Mouse (Mus musculus): ENCODE results near the gene Spag6. TPM values are rescaled to one million over a fixed set of nuclear protein-coding genes. Genes with fewer than 3 reads are reported as not detected.

The Spag6 gene
- polyA plus RNA-seq, 1 experiment = 0.14 TPM

DNA sequence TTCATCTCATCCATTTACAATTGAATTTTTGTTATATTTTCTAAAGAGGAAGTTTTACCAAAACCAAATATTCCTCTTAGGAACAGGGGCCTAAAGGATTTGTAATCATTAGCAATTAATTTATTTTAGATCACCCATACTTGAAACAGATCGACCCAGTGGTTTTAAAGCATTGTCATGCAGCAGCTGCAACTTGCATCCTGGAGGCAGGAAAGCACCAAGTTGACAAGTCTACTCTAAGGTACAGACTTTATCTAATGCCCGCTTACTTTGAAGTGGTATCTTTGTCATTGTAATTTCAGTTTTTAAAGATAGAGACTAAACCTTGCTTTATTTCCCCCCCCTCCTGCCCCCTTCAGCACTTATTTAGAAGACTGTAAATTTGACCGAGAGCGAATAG lies 20.1 kb upstream of the Spag6 start:
- H3K4me3 ChIP-seq (ENCODE audit: insufficient read depth, low read depth, low read length) = no peak overlapping the region
- H3K4me1 ChIP-seq (ENCODE audit: control insufficient read depth, insufficient read depth, low read length) = no peaks in the 10 kb centered on the region; the same call in 1 of the 2 replicates
- 71% methylated on average over 4 of the region's 4 CpGs for WGBS
- TF ChIP-seq CTCF (conservative IDR thresholded peaks at IDR 0.05; ENCODE audit: insufficient read depth, insufficient read length, low read depth, low read length) = no peak
- no peak for TF ChIP-seq POLR2A (IDR thresholded peaks at IDR 0.05; ENCODE audit: low read depth, low read length)
- no peak for DNase-seq
- H3K27ac ChIP-seq (ENCODE audit: insufficient read depth, low read depth, low read length) = no peak overlapping the region
- H3K36me3 ChIP-seq (ENCODE audit: control insufficient read depth, insufficient read depth, low read length) = no peaks in the 10 kb centered on the region; the same call in 1 of the 2 replicates
- H3K27me3 ChIP-seq (replicated peaks; ENCODE audit: control insufficient read depth, insufficient read depth, low read length) = peaks cover 1% of the 10 kb centered on the region; the same call in 1 of the 2 replicates

DNA sequence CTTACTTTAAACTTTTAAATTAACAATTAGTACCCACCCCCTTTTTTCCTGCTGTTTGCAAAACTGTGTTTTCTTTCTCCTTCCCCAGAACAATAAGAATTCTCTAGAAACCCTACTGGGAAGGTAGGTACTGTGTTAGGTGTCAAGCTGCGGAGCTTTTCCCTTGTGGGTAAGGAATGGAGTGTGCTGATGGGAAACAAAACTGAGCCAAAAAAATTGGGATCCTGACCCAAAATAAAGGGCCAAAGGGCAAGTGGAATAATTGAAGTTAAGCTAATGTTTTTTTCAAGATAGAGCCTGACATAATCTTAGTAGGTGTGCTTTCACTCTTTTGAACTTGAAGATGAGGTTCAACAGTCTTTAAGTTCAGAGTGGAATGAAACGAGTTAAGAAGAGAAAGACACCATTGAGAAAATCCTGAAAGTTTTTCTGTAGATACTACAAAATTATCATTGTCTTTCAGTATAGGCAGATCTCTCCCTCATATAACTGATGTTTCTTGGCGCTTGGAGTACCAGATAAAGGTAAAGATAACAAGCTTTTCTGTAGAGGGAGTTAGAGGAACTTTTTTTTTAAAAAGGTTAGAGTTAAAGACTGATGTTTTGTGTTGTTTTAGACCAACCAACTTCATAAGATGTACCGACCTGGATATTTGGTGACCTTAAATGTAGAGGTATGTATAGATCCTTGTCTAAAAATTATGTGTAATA lies 19.5 kb upstream of the Spag6 start:
- no peaks in the 10 kb centered on the region; the same call in 1 of the 2 replicates for H3K36me3 ChIP-seq (ENCODE audit: control insufficient read depth, insufficient read depth, low read length)
- H3K27me3 ChIP-seq (replicated peaks; ENCODE audit: control insufficient read depth, insufficient read depth, low read length) = peaks cover 1% of the 10 kb centered on the region; the same call in 1 of the 2 replicates
- no peak for TF ChIP-seq POLR2A (IDR thresholded peaks at IDR 0.05; ENCODE audit: low read depth, low read length)
- no peak for TF ChIP-seq CTCF (conservative IDR thresholded peaks at IDR 0.05; ENCODE audit: insufficient read depth, insufficient read length, low read depth, low read length)
- H3K4me3 ChIP-seq (ENCODE audit: insufficient read depth, low read depth, low read length) = no peak overlapping the region
- H3K4me1 ChIP-seq (ENCODE audit: control insufficient read depth, insufficient read depth, low read length) = no peaks in the 10 kb centered on the region; the same call in 1 of the 2 replicates
- WGBS = 86% methylated on average over 4 of the region's 4 CpGs
- H3K27ac ChIP-seq (ENCODE audit: insufficient read depth, low read depth, low read length) = no peak overlapping the region
- no peak for DNase-seq

DNA sequence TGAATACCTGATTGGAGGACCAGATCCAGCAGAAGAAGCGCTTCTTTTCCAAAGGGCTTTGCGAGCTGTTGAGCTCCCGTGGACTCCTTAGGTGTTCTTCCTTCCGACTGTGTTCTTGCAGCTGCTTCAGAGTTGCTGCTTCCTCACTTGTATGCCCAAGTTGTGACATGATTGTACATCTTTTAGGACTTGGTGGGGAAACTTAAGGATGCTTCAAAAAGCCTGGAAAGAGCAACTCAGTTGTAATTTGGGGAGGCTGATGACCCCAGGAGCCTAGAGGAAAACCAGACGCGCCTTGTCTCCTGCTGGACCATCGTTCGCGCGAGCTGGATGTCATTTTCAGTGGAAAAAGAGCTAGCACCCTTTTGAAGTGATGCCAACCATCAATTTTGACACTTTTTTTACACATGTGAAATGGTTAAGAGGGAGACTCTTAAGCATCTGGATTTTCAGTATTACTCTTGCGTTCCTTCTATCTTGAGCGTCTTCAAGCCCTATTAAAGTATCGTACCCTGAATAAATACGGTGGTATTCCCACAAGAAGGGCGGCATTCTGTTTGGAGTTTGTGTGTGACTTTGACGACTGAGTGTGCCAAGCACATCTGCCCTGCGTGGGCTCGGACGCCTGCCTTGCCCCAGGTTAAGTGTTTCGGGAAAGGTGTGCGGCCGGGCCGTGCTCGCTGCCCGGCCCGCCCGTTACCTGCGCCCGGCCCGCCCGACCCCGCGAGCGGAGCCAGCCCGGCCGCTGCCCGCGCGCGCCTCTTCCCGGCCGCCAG lies 18.0 kb upstream of the Spag6 start:
- DNase-seq = no peak
- Histone ChIP-seq H3K27me3 (replicated peaks; ENCODE audit: control insufficient read depth, insufficient read depth, low read length) (peaks cover 1% of the 10 kb centered on the region; the same call in 1 of the 2 replicates), H3K27ac (ENCODE audit: insufficient read depth, low read depth, low read length) (peak overlapping the region; percentile 85), H3K4me3 (ENCODE audit: insufficient read depth, low read depth, low read length) (peak overlapping the region; percentile 85), H3K36me3 (ENCODE audit: control insufficient read depth, insufficient read depth, low read length) (no peaks in the 10 kb centered on the region; the same call in 1 of the 2 replicates), H3K4me1 (ENCODE audit: control insufficient read depth, insufficient read depth, low read length) (no peaks in the 10 kb centered on the region; the same call in 1 of the 2 replicates)
- TF ChIP-seq CTCF (conservative IDR thresholded peaks at IDR 0.05; ENCODE audit: insufficient read depth, insufficient read length, low read depth, low read length) (no peak), POLR2A (IDR thresholded peaks at IDR 0.05; ENCODE audit: low read depth, low read length) (no peak)
- 24% methylated on average over 42 of the region's 42 CpGs for WGBS

DNA sequence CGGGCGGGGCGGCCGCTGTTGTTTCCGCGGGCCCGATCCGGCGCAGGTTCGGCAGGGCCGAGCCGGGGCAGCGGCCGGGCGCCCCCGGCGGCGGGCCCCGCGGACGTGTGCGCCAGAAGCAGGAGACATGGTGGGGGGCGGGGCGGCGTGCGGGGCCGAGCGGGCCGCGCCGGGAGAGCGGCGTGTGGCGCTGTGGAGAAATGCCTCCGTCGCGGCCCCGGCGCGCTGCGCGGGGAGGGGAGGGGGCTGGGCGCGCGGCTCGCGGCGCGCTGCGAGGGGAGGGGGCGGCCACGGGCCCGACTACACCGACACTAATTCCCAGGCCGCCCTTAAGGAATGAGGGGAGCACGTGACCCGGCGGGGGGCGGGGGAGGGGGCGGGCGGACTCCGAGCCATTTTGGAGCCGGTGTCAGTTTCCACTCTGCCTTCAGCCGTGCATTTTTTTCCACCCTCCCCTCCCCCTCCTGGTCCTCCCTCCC lies 17.3 kb upstream of the Spag6 start:
- Histone ChIP-seq H3K4me1 (ENCODE audit: control insufficient read depth, insufficient read depth, low read length) (no peaks in the 10 kb centered on the region; the same call in 1 of the 2 replicates), H3K27ac (ENCODE audit: insufficient read depth, low read depth, low read length) (peak overlapping the region; percentile 85; the same call in 1 of the 2 replicates), H3K36me3 (ENCODE audit: control insufficient read depth, insufficient read depth, low read length) (no peaks in the 10 kb centered on the region; the same call in 1 of the 2 replicates), H3K27me3 (replicated peaks; ENCODE audit: control insufficient read depth, insufficient read depth, low read length) (peaks cover 1% of the 10 kb centered on the region; the same call in 1 of the 2 replicates), H3K4me3 (ENCODE audit: insufficient read depth, low read depth, low read length) (peak overlapping the region; percentile 85)
- TF ChIP-seq CTCF (conservative IDR thresholded peaks at IDR 0.05; ENCODE audit: insufficient read depth, insufficient read length, low read depth, low read length) (no peak), POLR2A (IDR thresholded peaks at IDR 0.05; ENCODE audit: low read depth, low read length) (no peak)
- DNase-seq = peak; percentile 89
- 6% methylated on average over 41 of the region's 64 CpGs for WGBS

DNA sequence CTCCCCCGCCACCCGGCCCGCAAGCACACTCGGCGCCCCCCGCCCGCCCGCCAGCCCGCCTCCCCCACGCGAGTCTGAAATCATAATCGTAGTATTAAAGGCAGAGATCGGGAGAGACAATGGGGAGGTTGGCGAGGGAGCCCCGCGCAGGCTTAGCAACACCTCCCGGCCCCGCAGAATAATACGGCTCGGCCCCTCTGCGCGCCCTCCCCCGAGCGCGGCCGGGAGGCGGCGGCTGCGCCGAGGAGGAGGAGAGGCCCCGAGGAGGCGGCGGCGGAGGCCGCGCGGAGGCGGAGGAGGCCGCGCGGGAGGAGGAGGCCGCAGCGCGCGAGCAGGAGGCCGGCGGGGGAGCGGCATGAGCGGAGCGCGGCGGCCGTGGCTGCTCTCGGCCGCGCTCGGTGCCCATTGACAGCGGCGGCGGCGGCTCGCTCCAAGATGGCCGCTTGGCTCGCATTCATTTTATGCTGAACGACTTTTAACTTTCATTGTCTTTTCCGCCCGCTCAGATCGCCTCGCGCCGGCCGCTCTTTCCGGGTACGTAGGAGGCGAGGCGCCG lies 16.8 kb upstream of the Spag6 start, which contains the start of gene Bmi1:
Bmi1 (plus strand) TSS at position 83 of the 556 bp plus-strand sequence.
- Histone ChIP-seq H3K4me1 (ENCODE audit: control insufficient read depth, insufficient read depth, low read length) (no peaks in the 10 kb centered on the region; the same call in 1 of the 2 replicates), H3K27me3 (replicated peaks; ENCODE audit: control insufficient read depth, insufficient read depth, low read length) (peaks cover 1% of the 10 kb centered on the region; the same call in 1 of the 2 replicates), H3K36me3 (ENCODE audit: control insufficient read depth, insufficient read depth, low read length) (no peaks in the 10 kb centered on the region; the same call in none of the 2 replicates), H3K27ac (ENCODE audit: insufficient read depth, low read depth, low read length) (peak within 1 kb of the TSS; percentile 96), H3K4me3 (ENCODE audit: insufficient read depth, low read depth, low read length) (peak within 1 kb of the TSS; percentile 85)
- WGBS = under 1% methylated on average over 70 of the region's 77 CpGs
- TF ChIP-seq POLR2A (IDR thresholded peaks at IDR 0.05; ENCODE audit: low read depth, low read length) (no peak), CTCF (conservative IDR thresholded peaks at IDR 0.05; ENCODE audit: insufficient read depth, insufficient read length, low read depth, low read length) (no peak)
- peak; percentile 83 for DNase-seq

DNA sequence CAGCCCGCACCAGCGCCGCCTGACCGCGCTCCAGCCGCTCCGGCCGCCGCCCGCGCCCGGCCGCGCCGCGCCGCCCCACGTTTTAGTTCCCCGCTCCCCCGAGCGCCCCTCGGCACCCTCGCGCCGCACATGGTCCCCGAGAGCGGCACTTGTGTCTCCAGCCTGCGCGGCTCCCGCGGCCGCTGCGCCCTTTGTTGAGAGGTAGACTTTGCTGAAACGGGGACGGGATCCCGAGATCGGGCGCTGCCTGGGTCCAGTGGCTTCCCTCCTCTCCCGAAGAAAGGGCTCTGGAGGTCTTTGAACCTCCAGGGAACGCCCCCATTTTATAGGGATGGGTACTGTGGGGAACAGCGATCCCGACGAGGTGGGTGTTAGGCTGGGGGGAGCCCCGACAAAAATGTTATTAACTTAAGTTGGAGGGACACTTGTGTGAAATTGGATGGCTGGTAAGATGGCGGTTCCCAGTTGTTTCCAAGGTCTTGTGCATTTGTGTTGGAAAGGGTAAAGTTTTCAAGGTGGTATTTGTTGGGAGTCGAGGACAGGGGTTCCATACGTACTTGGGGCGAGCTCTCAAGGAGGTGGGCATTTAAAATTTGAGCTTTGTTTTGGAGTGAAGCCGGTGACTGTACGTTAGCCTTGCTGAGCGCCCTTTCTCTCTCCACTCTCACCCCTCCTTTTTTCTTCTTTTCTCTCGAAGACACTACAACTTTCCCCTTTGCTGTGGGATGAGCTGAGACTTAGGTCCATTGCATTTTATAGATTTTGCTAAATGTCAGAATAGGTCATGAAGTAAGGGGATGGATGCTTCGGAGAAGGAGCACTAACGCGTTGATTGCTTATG lies 16.0 kb upstream of the Spag6 start:
- H3K27ac ChIP-seq (ENCODE audit: insufficient read depth, low read depth, low read length) = no peak overlapping the region
- H3K27me3 ChIP-seq (replicated peaks; ENCODE audit: control insufficient read depth, insufficient read depth, low read length) = peaks cover 1% of the 10 kb centered on the region; the same call in 1 of the 2 replicates
- peak overlapping the region; percentile 85 for H3K4me3 ChIP-seq (ENCODE audit: insufficient read depth, low read depth, low read length)
- WGBS = 16% methylated on average over 55 of the region's 55 CpGs
- no peaks in the 10 kb centered on the region; the same call in 1 of the 2 replicates for H3K4me1 ChIP-seq (ENCODE audit: control insufficient read depth, insufficient read depth, low read length)
- DNase-seq = peak; percentile 59
- H3K36me3 ChIP-seq (ENCODE audit: control insufficient read depth, insufficient read depth, low read length) = no peaks in the 10 kb centered on the region; the same call in none of the 2 replicates
- TF ChIP-seq CTCF (conservative IDR thresholded peaks at IDR 0.05; ENCODE audit: insufficient read depth, insufficient read length, low read depth, low read length) = no peak
